Mouse (Mus musculus) layer of hippocampus, postnatal 36 days (tissue): Measurements from ENCODE around the gene Hectd3. TPM values are rescaled to one million over a fixed set of nuclear protein-coding genes. Genes with fewer than 3 reads are reported as not detected.
A peak's percentile ranks its signal among the peaks of the same experiment; 100 is the strongest.

Experiments used
- DNase-seq, 2 experiments: peaks; one replicate each; pipeline ENCODE4 v3.0.0; 2022
- total RNA-seq, 2 experiments: library from RNA; stranded (reverse); gene quantifications; 2 replicates each; pipeline ENCODE4 v1.2.3; 2021

The Hectd3 gene
- total RNA-seq, 2 experiments from 2014 or later: 41.3 to 41.5 TPM

DNA sequence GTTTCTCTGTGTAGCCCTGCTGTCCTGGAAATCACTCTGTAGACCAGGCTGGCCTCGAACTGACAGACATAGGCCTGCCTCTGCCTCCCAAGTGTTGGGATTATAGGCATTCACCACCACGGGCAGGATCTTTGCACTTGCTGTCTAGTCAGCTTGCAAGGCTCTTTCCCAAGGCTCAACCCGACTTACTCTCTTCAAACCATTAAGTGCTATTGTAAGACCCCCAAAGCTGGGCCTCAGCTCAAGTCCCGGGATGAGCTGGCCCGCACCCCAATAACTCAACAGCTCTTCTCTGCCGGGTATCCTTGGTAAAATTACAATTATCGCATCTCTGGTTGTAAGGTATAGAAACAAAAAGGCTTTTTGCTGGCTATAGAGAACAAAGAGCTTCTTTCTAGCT is 23.2 kb downstream of the Hectd3 start:
- no peak for DNase-seq

DNA sequence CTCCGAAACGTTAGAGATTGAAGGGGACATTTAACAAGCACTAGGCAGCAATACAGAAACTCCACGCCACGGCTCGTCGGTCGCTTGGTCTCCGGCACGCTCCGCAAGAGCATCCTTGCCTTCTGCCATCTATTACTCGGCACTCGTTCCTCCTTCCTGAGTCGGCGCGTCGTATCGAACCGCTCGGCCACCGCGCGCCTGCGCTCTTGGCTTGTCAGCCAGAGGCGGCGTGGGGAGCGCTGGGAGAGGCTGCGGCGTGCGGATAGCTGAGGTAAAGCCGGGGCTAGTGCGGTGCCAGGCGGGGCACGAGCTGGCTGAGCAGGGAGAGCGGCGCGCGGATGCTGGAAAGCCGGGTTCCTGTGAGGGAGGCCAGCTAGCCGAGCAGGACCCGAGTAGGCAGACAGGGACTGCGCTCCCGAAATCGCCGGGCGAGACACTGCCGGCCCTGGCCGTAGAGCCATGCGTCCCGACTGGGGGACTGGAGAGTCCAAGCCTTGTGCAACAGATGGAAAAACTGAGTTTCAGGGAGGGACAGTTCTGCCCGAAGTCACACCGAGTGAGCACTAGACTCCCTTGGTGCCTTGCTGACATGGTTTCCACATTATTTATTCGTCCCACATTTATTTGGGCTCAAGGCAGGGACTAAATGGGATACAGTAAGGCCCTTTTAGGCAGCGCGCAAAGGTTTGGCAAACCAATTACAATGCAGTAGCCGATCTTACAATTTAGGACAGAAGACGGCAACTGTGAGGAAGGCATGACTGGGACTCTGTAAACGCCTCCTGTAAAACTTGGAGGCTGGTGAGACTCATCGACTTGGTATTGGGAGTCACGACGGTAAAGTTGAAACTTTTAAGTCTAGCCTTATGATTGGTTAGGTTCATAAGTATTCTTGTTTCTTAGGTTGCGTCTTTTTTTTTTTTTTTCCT is 24.4 kb downstream of the Hectd3 start, which contains the start of gene Eif2b3:
Eif2b3 (plus strand) TSS at position 197 of the 929 bp plus-strand sequence.
- peak; percentile 90 to 91 for DNase-seq

DNA sequence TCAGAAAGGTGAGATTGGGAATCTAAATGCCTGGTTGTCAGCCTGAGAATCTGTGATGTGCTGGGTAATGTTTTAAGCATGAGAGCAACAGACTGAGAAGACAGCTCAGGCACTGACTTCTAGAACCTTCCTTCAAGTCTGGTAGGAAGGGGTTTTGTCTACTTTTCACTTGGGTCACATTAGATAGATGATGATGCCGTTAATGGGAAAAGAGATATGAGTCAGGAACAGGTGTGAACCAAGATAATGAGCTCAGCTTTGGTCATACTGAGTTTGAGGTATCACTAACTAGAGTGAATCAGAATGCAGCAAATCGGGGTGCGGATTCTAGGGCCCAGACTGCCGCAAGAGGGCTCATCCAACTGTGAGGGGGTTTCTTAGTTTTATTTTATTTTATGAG is 28.4 kb downstream of the Hectd3 start:
- DNase-seq: no peak

DNA sequence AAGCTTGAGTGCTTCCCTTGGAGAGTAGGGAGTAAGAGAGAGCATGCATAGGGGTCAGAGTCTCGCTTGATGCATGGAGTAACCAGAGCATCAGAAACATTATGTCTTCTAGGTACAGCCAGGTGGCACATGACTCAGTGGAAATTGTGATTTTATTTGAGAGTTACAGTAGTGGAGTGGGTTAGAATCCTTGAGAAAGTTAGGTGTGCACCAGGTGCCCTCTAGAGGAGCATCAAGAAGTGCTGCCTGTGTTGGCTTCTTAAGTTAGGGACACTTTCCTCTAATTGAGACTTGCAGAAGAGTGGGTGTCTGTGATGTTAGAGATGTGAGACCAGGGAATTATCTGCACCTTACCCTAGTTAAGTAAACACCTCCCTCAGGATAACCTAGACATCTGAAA is 36.0 kb downstream of the Hectd3 start:
- no peak for DNase-seq

DNA sequence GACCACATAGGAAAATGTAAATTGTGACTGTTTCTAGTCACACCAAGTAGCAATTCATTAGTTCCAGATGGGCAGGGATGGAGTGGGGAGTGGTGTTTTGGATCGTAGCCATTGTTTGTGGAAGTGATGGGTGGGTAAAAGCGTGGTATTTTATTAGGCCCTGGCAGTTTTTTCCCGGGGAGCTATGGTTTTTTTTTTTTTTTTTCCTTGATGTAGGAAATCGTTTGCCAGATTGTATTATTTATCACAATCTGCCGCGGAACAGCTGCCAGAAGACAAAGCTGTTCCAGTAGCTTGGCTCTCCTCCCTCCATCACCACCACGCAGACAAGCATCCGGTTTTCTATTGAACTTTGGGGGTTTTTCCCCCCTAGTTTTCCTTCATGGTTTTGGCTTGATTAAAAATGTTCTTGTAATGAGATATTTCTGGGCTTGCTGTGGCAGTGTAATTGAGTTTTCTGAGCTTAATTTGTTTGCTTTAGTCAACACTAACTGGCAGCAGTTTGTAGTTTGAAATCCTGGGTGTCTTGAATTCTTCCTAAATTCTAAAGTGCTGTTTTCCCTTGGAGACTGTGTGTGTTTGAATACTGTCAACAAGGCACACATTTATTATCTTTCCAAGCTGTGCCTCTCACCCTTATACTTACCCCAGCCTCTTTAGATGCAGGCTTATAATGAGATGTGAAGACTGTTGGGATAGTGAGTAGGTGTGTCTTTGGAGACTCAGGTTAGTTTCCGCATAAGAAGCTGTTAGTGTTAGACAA is 45.0 kb downstream of the Hectd3 start:
- DNase-seq: peak; percentile 68 to 73

DNA sequence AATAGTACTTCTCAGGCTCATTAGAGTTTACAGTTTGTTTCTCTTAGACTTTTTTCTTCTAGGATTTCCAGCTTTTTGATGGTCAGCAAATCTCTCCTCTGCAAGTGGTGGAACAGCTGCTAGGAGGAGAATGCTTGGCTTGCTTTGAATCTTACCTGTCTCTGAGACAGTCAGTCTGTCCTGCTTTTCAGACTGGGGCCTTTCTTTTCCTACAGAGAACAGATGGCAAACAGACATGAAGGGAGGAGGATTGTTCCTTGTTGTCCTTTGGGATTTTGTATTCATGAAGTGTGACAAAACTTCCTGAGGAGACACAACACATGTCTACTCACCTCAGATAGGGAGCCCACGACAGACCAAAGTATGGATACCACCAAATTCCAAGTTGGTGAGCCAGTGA is 45.7 kb downstream of the Hectd3 start:
- no peak for DNase-seq

DNA sequence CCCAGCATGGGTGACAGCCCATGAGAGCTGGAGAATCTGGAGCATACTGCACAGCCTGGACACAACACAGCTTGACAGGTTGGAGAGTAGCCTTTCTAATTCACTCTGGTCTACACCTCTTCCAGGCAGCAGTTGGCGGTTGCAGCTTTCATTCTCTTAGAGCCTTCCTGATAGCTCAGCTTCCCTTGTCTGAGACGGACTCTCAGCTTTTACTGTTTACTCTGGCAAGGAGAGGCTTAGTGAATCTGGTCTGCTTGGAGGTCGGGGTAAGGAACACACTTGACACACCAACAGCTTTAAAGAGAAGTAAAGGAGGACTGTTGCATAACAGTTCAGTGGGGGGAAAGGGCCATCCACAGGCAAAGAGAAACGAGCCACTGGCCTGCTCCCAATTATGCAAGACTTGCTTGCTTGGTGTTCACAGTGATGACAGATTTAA is 46.2 kb downstream of the Hectd3 start:
- DNase-seq: peak in 1 of 2 experiments; percentile 3

DNA sequence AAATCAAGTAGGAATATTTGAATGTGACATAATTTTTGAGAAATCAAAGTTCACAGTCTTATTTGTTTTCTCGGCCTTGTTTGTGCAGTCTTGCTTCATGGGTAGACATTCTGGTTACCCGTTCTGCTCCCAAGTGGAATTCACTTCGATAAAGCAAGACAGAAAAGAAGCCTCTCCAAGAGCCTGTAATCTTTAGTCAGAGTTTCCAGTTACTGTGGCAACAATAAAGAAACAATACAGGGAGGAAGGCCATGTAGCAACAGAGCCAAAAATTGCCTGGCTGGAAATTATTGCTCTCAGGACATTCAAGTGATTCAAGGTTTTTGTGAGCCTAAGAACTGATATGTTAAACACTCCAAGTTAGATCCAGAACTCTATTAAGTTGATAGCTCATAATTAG is 53.7 kb downstream of the Hectd3 start:
- no peak for DNase-seq

DNA sequence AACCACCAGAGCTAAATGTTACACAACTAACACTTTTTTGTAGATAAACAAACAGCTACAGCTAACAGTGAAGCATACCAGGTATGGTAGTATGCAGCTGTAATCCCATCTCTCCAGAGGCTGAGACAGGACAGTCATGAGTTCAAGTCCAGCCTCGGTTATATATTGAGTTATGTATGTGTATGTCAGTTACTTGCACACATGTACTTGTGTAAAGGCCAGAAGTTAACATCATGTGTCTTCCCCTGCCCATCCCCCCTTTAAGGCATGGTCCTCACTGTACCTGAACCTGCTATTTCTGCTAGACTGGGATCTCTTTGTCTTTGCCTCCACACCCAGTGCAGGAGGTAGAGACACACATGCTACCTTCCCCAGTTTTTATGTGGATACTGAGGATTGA is 54.4 kb downstream of the Hectd3 start:
- no peak for DNase-seq

DNA sequence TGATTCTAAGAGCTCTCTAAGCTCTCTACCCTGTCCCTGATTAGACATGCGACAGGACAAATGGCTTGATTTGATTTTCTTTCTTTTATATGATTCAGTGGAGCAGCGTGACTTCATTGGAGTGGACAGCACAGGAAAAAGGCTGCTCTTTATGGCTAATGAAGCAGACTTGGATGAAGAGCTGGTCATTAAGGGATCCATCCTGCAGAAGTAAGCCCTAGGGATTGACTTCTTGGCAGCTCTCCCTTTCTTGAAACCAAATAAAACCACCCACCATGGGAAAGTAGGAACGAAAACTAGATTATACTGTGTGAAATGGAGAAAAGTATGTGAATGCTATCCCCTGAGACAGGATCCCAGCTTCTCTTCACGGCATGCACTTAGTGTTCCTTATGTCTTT is 57.5 kb downstream of the Hectd3 start:
- DNase-seq: no peak

DNA sequence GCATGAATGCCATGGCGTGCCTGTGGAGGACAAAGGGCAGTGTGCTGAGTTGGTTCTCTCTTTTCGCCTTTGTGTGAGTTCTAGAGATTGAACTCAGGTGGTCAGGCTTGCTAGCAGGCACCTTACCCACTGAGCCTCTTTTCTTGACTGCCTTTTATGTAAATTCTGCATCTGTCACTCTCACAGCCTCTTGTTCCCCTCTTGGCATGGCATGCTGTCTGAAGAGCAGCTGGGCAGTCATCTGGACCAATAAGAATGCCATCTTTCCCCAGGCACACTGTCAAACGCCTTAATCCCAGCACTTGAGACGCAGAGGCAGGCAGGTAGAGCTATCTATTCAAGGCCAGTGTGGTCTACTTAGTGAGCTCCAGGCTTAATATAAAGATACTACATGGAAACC is 58.8 kb downstream of the Hectd3 start:
- no peak for DNase-seq

Other genes with a start within 250 kb of the Hectd3 start
- gene Toe1, start 187.7 kb upstream of the Hectd3 start, total RNA-seq: 10 to 100 TPM; 12.7 to 14.2 TPM
- gene Mutyh, start 187.6 kb upstream of the Hectd3 start, total RNA-seq: 1 to 10 TPM; 3.0 to 3.7 TPM
- gene Hpdl, start 173.6 kb upstream of the Hectd3 start, total RNA-seq: 1 to 10 TPM; 4.9 to 5.2 TPM
- gene Zswim5, start 117.9 kb upstream of the Hectd3 start, total RNA-seq: 10 to 100 TPM; 17.6 to 18.5 TPM
- gene Urod, start 904 bp upstream of the Hectd3 start, total RNA-seq: 10 to 100 TPM; 60.1 to 71.0 TPM
- 10 to 100 TPM; 18.7 to 18.9 TPM for gene Eif2b3, start 24.1 kb downstream of the Hectd3 start, total RNA-seq
- 1 to 10 TPM; 2.3 to 3.0 TPM for gene Ptch2, start 100.8 kb downstream of the Hectd3 start, total RNA-seq
- gene Btbd19, start 130.4 kb downstream of the Hectd3 start, total RNA-seq: 10 to 100 TPM; 11.6 to 13.4 TPM
- not detected for gene Tctex1d4, start 131.5 kb downstream of the Hectd3 start, total RNA-seq
- gene Plk3, start 138.6 kb downstream of the Hectd3 start, total RNA-seq: 10 to 100 TPM in 1 of 2 experiments, 1 to 10 TPM in 1; 8.0 to 10.0 TPM
- gene Rps8, start 160.9 kb downstream of the Hectd3 start, total RNA-seq: 100 to 1,000 TPM; 503 to 512 TPM
- gene Kif2c, start 187.3 kb downstream of the Hectd3 start, total RNA-seq: under 1 TPM; 0.40 to 0.46 TPM